Mouse (Mus musculus): ENCODE data around the gene Gm609. TPM values are rescaled to one million over a fixed set of nuclear protein-coding genes. Genes with fewer than 3 reads are reported as not detected.

Gene Gm609
- polyA plus RNA-seq, 1 experiment from 2014 or later: not detected

DNA sequence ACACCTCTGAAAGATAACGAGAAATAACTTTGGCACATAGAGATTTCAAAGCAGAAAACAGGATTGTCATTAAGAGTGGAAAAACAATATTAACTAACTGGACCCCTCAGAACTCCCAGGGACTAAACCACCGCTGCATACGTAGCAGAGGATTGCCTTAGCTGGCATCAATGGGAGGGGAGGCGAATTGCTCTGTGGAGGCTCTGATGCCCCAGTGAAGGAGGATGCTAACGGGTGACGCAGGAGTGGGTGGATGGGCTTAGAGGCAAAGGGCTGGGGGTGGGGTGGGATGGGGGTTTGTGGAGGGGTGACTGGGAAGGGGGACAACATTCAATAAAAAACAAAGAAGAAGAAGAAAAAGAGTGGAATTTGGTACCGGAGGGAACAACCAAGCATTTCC lies 126.7 kb downstream of the Gm609 start:
- Histone ChIP-seq H3K4me2 (replicated peaks) (no peak overlapping the region), H3K27me3 (no peaks in the 10 kb centered on the region), H3K4me3 (no peak overlapping the region), H3K9me3 (replicated peaks) (no peaks in the 10 kb centered on the region), H3K9ac (no peak overlapping the region), H3K27ac (no peak overlapping the region), H3K4me1 (no peaks in the 10 kb centered on the region), H3K36me3 (no peaks in the 10 kb centered on the region)
- no peak for ATAC-seq (ENCODE audit: low FRiP score)
- WGBS: 88% methylated on average over 7 of the region's 7 CpGs

GRCm38 (mm10) chr16:45365353-45365752 lies 127.4 kb downstream of the Gm609 start:
- no peaks in the 10 kb centered on the region for H3K4me1 ChIP-seq
- H3K27me3 ChIP-seq: no peaks in the 10 kb centered on the region
- 85% methylated on average over 9 of the region's 9 CpGs for WGBS
- no peak for ATAC-seq (ENCODE audit: low FRiP score)
- no peaks in the 10 kb centered on the region for H3K9me3 ChIP-seq (replicated peaks)
- no peak overlapping the region for H3K4me3 ChIP-seq
- H3K36me3 ChIP-seq: no peaks in the 10 kb centered on the region
- no peak overlapping the region for H3K27ac ChIP-seq
- H3K9ac ChIP-seq: no peak overlapping the region
- H3K4me2 ChIP-seq (replicated peaks): no peak overlapping the region

- Histone ChIP-seq H3K4me1 (no peaks in the 10 kb centered on the region), H3K36me3 (no peaks in the 10 kb centered on the region), H3K27ac (no peak overlapping the region), H3K9ac (no peak overlapping the region), H3K27me3 (no peaks in the 10 kb centered on the region), H3K4me3 (no peak overlapping the region), H3K9me3 (replicated peaks) (no peaks in the 10 kb centered on the region), H3K4me2 (replicated peaks) (no peak overlapping the region)
- no peak for ATAC-seq (ENCODE audit: low FRiP score)
- WGBS: 94% methylated on average over 1 of the region's 1 CpGs
Measured at GRCm38 (mm10) chr16:45364627-45365026, 128.1 kb downstream of the Gm609 start.

DNA sequence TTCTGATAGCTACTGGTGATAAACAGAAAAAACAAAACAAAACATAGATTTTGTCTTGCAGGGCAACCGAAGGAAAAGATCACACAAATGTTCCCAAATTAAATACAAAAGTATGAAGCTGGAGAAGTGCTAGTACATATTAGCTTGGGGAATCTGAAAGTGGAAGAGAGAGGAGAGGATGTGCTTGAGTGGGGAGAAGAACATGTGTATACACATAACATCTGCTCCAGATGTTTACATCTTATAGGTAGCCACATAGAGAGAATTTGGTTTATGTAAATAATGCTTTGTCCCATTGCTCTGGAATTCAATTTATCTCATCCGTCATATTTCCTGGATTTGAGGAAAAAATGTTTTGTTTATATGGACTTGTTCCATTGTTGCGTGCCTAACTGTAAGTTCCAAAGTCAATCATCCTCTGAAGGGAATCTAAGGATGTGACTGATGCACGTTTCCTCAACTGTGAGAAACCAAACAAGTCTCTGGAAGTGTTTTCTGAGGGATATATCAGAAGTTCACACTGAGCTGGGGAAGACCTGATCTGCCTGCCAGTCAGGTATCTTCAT lies 129.2 kb downstream of the Gm609 start:
- no peaks in the 10 kb centered on the region for H3K9me3 ChIP-seq (replicated peaks)
- no peak overlapping the region for H3K4me2 ChIP-seq (replicated peaks)
- no peak overlapping the region for H3K4me3 ChIP-seq
- H3K9ac ChIP-seq: no peak overlapping the region
- no peaks in the 10 kb centered on the region for H3K4me1 ChIP-seq
- H3K27ac ChIP-seq: no peak overlapping the region
- no peaks in the 10 kb centered on the region for H3K36me3 ChIP-seq
- no peaks in the 10 kb centered on the region for H3K27me3 ChIP-seq
- 85% methylated on average over 4 of the region's 4 CpGs for WGBS
- ATAC-seq (ENCODE audit: low FRiP score): no peak

Other genes starting within 250 kb of the Gm609 start
- 94.5 and 99.2 TPM in 2 replicates for gene Cd200, start 83.9 kb downstream of the Gm609 start, polyA plus RNA-seq (2016; fragmentation: Nextera tagmentation; extraction: Ambion mirVana)
- gene Gm17783, start 39.1 kb upstream of the Gm609 start, polyA plus RNA-seq (2016; fragmentation: Nextera tagmentation; extraction: Ambion mirVana): not detected in 2 replicates
- gene Slc9c1, start 42.3 kb upstream of the Gm609 start, polyA plus RNA-seq (2016; fragmentation: Nextera tagmentation; extraction: Ambion mirVana): not detected in 2 replicates
- gene Gcsam, start 117.4 kb upstream of the Gm609 start, polyA plus RNA-seq (2016; fragmentation: Nextera tagmentation; extraction: Ambion mirVana): 0.08 TPM in 1 of 2 replicates, not detected in the other
- 0.27 TPM in 1 of 2 replicates, not detected in the other for gene BC016579, start 161.1 kb upstream of the Gm609 start, polyA plus RNA-seq (2016; fragmentation: Nextera tagmentation; extraction: Ambion mirVana)
- 0.23 and 0.31 TPM in 2 replicates for gene Tmprss7, start 200.7 kb upstream of the Gm609 start, polyA plus RNA-seq (2016; fragmentation: Nextera tagmentation; extraction: Ambion mirVana)
- 410 and 414 TPM in 2 replicates for gene Tagln3, start 231.6 kb upstream of the Gm609 start, polyA plus RNA-seq (2016; fragmentation: Nextera tagmentation; extraction: Ambion mirVana)
- 41.8 and 42.8 TPM in 2 replicates for gene Abhd10, start 250.0 kb upstream of the Gm609 start, polyA plus RNA-seq (2016; fragmentation: Nextera tagmentation; extraction: Ambion mirVana)